Mouse (Mus musculus): ENCODE data around the gene Ube2h.

The Ube2h gene

GRCm38 (mm10) chr6:30196143-30196542, 108.2 kb downstream of the Ube2h start:
- no peak for DNase-seq (ENCODE audit: low spot score)

- no peak for DNase-seq (ENCODE audit: low spot score)
These were observed 108.7 kb downstream of the Ube2h start for GRCm38 (mm10) chr6:30195656-30196055.

- no peak for DNase-seq (ENCODE audit: low spot score)
These were observed 120.7 kb downstream of the Ube2h start for GRCm38 (mm10) chr6:30183624-30184023.

GRCm38 (mm10) chr6:30182038-30182437, 122.3 kb downstream of the Ube2h start:
- no peak for DNase-seq (ENCODE audit: low spot score)

GRCm38 (mm10) chr6:30180321-30180720, 124.0 kb downstream of the Ube2h start:
- DNase-seq (ENCODE audit: low spot score), result no peak

GRCm38 (mm10) chr6:30179046-30179445, 125.3 kb downstream of the Ube2h start:
- no peak for DNase-seq (ENCODE audit: low spot score)

- no peak for DNase-seq (ENCODE audit: low spot score)
These were observed 126.2 kb downstream of the Ube2h start for GRCm38 (mm10) chr6:30178023-30178639.

GRCm38 (mm10) chr6:30177305-30177704, 127.0 kb downstream of the Ube2h start:
- no peak for DNase-seq (ENCODE audit: low spot score)

- no peak for DNase-seq (ENCODE audit: low spot score)
These were observed 127.8 kb downstream of the Ube2h start for GRCm38 (mm10) chr6:30176496-30176895.

- DNase-seq (ENCODE audit: low spot score), result no peak
These were observed 128.4 kb downstream of the Ube2h start for GRCm38 (mm10) chr6:30175918-30176421.

- no peak for DNase-seq (ENCODE audit: low spot score)
These were observed 129.0 kb downstream of the Ube2h start for GRCm38 (mm10) chr6:30175225-30175917.

- DNase-seq (ENCODE audit: low spot score), result no peak
These were observed 129.7 kb downstream of the Ube2h start for GRCm38 (mm10) chr6:30174461-30175224.

- no peak for DNase-seq (ENCODE audit: low spot score)
These were observed 130.5 kb downstream of the Ube2h start for GRCm38 (mm10) chr6:30173551-30174460.

GRCm38 (mm10) chr6:30172820-30173550, 131.4 kb downstream of the Ube2h start:
- no peak for DNase-seq (ENCODE audit: low spot score)

GRCm38 (mm10) chr6:30172441-30172819, 131.9 kb downstream of the Ube2h start:
- no peak for DNase-seq (ENCODE audit: low spot score)

GRCm38 (mm10) chr6:30171967-30172366, 132.4 kb downstream of the Ube2h start:
- DNase-seq (ENCODE audit: low spot score), result no peak

- no peak for DNase-seq (ENCODE audit: low spot score)
These were observed 133.1 kb downstream of the Ube2h start for GRCm38 (mm10) chr6:30171226-30171625.

- DNase-seq (ENCODE audit: low spot score), result no peak
These were observed 135.2 kb downstream of the Ube2h start for GRCm38 (mm10) chr6:30169148-30169547.

- DNase-seq (ENCODE audit: low spot score), result no peak
These were observed 136.1 kb downstream of the Ube2h start for GRCm38 (mm10) chr6:30168275-30168674.

GRCm38 (mm10) chr6:30167192-30167591, 137.1 kb downstream of the Ube2h start:
- no peak for DNase-seq (ENCODE audit: low spot score)

- no peak for DNase-seq (ENCODE audit: low spot score)
These were observed 138.0 kb downstream of the Ube2h start for GRCm38 (mm10) chr6:30166349-30166748.
